Mouse (Mus musculus) erythroblast, embryonic 14.5 days (primary cell): ENCODE data around the gene Snx5.

Experiments
- GATA1 ChIP-seq: IDR thresholded peaks from 2 replicates; pipeline ENCODE4 v1.6.1; 2012; ENCODE audit warnings: low read length, inconsistent platforms, mixed read lengths
- TAL1 ChIP-seq: IDR thresholded peaks from 3 replicates; pipeline ENCODE4 v1.6.1; 2012; ENCODE audit warnings: low read length, inconsistent platforms, mixed read lengths

- no peak for TF ChIP-seq GATA1
- TF ChIP-seq TAL1: no peak
Observed at GRCm38 (mm10) chr2:144264398-144265119, 6.1 kb downstream of the Snx5 start.
